Mouse (Mus musculus) layer of hippocampus, adult 9-11 months (tissue): ENCODE measurements around the gene Tnfrsf11a.

ENCODE experiments used
- DNase-seq: peaks from one replicate; pipeline ENCODE4 v3.0.0; 2022

The Tnfrsf11a gene

DNA sequence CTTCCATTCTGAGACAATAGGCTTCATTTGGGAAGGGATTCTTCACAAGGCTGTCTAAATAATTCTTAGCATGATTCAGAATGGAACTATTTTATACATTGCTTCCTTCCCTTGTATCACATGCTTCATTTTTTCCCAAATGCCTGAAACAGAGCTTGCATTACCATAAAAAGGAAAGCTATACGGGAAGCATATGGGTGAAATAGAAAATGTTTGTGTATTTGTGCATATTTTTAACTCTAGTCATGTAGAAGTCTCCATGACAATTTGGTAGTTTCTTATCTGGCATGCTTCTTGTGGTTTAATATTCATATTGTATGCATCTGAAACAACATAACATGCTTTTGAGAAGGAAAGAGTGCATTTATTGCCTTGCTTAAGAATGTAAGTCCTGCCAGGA, 52.3 kb downstream of the Tnfrsf11a start:
- no peak for DNase-seq

GRCm38 (mm10) chr1:105842950-105843349, 62.4 kb downstream of the Tnfrsf11a start:
- no peak for DNase-seq

DNA sequence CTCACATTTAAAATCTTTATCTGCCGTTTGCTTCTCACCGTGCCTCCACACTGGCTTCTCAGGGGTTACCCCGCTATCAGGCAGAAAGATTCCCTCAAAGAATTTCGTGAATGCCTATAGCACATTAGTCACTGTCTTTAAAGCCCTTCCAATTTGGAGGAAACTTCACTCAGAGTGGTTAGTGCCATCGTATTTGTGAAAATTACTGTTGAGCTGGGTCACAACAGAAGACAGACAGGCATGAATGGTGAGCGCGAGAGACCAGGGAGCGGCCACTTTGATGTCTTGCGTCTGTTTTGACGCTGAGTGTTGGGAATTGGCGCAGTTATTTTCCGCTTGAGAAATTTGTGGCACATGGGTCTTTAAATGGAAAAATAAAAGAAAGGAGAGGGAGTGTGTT, 62.9 kb downstream of the Tnfrsf11a start:
- DNase-seq = no peak

DNA sequence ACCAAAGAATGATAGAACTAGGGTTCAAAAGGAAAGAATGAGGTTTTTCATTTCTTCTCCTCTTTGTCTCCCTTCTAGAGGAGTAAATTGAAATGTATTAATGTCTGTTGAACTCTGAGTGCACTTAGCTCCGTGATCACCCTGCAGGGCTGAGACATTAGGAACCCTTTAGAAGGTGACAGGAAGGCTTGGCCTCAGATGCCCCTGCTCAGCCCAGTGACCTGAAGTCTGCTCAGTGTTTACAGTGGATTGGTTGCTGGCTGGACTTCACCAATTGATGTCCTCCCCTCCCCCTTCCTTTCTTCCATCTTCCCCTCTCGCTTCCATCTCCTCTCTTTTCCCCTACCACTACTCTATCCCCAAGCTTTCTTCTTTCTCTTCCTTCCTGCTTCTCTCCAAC, 63.3 kb downstream of the Tnfrsf11a start:
- no peak for DNase-seq

GRCm38 (mm10) chr1:105844341-105845006, 64.0 kb downstream of the Tnfrsf11a start:
- no peak for DNase-seq

GRCm38 (mm10) chr1:105846431-105846830, 65.9 kb downstream of the Tnfrsf11a start:
- no peak for DNase-seq

DNA sequence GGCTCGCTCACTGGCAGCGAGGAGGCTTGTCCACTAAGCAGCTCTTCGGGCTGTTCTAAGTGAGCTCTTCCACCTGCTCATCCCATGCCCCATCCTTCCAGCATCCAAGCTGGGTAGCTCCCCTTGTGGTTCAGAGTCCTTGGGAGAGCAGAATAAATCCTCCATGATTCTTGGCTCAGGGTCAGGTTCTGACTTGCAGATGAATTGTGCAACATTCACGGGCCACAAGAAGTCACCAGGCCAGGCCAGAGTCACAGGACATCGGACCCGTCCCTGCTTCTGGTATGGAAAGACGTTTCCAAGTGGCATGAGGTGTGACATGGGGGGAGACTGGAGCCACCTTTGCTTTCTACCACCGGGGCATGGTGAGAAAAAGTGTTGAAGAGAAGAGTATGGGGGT, 68.3 kb downstream of the Tnfrsf11a start:
- DNase-seq = no peak

DNA sequence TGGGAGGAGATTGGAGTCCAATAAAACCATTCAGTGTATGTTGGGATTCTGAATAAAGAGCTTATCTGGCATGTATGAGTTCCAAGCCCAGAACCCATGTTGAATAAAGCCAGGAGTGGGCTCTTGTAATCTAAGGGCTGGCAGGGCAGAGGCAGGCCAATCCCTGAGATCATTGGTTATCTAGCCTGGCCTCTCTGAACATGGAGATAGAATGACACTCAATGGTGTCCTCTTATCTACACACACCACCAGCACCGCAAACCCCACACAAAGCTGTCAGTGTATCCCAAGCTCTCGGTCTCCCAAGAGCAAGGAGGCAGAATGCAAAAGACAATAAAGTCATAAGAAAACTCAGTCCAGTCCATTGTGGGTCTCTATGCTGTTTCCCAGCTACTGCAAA, 70.8 kb downstream of the Tnfrsf11a start:
- no peak for DNase-seq

- DNase-seq = no peak
Measured at GRCm38 (mm10) chr1:105859740-105860139, 79.2 kb downstream of the Tnfrsf11a start.

DNA sequence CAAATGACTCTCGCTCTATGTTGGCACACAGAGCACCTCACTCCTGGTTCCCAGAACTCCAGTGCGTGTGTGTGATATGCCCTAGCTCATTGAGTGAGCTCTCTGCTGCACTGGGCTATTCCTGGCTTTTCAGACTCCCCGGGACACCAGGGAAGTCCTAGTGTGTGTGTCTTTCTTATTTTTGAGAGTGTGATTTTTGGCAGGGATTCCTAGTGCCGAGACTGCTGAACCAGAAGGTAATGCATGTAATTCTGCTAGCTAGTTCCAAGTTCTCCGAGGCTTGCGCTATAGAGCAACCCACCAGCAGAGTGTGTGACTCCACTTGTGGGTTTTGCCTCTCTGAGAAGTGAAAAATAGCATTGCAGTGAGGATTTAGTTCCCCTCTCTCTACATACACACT, 96.1 kb downstream of the Tnfrsf11a start:
- DNase-seq = no peak

GRCm38 (mm10) chr1:105877808-105878207, 97.3 kb downstream of the Tnfrsf11a start:
- DNase-seq = no peak

DNA sequence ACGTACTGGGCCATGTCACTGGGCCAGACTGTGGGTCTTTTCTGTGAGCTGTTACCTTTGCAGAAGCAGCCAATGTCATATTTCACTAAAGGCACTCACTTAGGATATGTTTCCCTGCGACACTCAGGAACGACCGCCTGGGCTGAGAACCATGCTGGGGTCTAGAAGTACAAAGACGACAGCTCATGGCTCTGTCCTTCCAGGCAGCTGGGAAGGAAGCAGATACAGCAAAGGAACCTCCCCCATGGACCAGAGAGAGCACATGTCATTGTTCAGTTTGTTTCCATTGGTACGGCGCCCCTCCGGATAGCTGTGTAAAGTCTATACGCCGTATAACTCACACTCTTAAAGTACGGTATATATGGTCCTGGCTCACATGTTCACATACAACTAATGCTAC, 97.9 kb downstream of the Tnfrsf11a start:
- no peak for DNase-seq

- DNase-seq = no peak
Measured at GRCm38 (mm10) chr1:105880555-105881304, 100.2 kb downstream of the Tnfrsf11a start.

DNA sequence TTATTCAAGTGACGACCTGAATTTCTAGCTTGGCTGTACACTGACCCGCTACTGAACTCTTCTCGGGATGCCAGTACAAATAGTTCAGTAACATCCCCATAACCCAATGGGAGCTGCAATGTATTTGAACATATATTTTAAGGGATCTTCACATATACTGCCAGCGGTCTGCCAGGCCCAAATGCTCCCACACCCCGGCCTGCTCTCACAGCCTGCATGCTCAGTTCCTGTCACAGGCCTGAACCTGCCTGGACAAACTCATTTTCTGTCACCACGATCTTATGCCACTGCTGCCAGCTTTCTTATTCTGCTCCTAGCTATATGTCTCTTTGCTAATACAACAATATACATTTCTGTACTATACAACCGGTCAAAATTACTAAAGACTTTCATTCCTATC, 100.9 kb downstream of the Tnfrsf11a start:
- no peak for DNase-seq

DNA sequence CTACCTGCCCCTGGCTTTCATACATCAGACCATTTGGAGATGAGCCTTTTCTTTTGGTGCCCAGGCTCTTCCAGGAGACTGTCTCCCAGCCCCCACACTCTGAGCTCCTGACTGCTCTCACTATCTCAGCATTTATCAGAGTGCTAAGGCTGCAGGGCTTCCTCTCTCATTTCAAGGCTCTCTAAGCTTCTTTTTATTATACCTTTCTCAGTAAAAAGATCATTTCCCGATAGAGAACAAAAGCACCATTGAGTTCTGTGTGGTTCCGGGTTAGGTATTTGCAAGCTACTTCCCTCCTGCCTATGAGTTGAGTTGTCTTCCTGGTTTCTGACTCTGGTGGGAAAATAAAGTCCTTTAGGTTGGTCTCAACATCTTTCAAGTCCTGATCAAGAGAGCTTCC, 103.0 kb downstream of the Tnfrsf11a start:
- no peak for DNase-seq

- DNase-seq = no peak
Measured at GRCm38 (mm10) chr1:105885101-105885500, 104.6 kb downstream of the Tnfrsf11a start.

GRCm38 (mm10) chr1:105885575-105885974, 105.1 kb downstream of the Tnfrsf11a start:
- DNase-seq = no peak

- no peak for DNase-seq
Measured at GRCm38 (mm10) chr1:105886358-105886757, 105.8 kb downstream of the Tnfrsf11a start.

DNA sequence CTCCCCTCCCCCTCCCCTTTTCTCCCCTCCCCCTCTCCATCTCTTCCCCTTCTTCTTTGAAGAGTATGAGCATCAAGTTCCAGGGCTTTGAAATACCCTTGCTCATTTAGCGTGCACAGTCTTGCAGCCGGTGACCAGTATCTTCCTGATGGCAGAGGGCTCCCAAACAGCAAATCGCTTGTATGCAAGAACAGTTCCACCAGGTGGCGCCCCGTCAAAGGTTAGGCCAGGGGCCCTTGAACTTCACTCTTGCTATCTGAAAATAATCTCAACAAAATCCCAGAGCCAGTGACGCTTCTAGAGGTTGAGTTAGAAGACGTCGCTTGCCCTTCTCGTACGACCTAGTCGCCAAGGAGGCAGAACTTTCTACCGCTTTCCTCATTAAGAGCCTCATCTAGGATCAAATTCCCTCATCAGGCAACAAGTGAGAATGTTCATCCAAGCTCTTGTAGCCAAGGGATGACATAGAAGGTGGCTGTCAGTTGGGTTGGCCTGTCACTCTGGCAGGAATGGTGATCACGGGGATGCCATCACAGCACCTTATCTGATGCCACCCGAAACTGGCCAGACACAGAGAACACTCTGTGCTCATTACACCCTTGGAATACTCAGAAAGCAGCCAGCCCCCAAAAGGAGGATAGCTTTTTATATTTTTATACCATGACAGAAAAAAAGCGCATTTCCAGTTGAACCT, 110.7 kb downstream of the Tnfrsf11a start:
- DNase-seq = peak; percentile 69

- DNase-seq = no peak
Measured at GRCm38 (mm10) chr1:105895019-105895418, 114.5 kb downstream of the Tnfrsf11a start.
